Mouse (Mus musculus) bone marrow, adult 2 months (tissue): ENCODE results near the gene Cobl. TPM values are rescaled to one million over a fixed set of nuclear protein-coding genes. Genes with fewer than 3 reads are reported as not detected.

Experiments
- H3K27ac ChIP-seq: fragments of 200-500 bp; 2 replicates; pipeline ENCODE4 v1.5.1; 2012; ENCODE audit warnings: low read depth, mild to moderate bottlenecking, control low read depth, inconsistent platforms, low read length; ENCODE audit not compliant: control insufficient read depth, poor library complexity, insufficient read depth
- H3K4me1 ChIP-seq: fragments of 200-500 bp; 2 replicates; pipeline ENCODE4 v1.6.1; 2011; ENCODE audit warnings: low read length; ENCODE audit not compliant: control insufficient read depth, insufficient read depth
- H3K4me3 ChIP-seq: fragments of 200-500 bp; replicated peaks from 2 replicates; pipeline ENCODE3; 2011; ENCODE audit warnings: mild to moderate bottlenecking, low read depth, low read length, control low read depth; ENCODE audit not compliant: control insufficient read depth
- CTCF ChIP-seq: fragments of 200-500 bp; IDR thresholded peaks from 2 replicates; pipeline ENCODE4 v1.5.1; 2011; ENCODE audit warnings: low read length, control low read depth; ENCODE audit not compliant: control insufficient read depth, insufficient read depth
- POLR2A ChIP-seq: fragments of 200-500 bp; IDR thresholded peaks from 2 replicates; pipeline ENCODE4 v1.6.1; 2011; ENCODE audit warnings: low read depth, mild to moderate bottlenecking, control low read depth, low read length, borderline replicate concordance; ENCODE audit not compliant: control insufficient read depth
- WGBS: fragments of 180-500 bp; shearing (Covaris S2); methylation state at CpG from one replicate; pipeline ENCODE4 v1.1.7; 2018; 5-methylcytosine and 5-hydroxymethylcytosine counted together
- polyA plus RNA-seq: library from polyadenylated mRNA; stranded (reverse); fragments of >200 nt; gene quantifications from 2 replicates; pipeline ENCODE4 v1.2.4, GENCODE M21; 2011; ENCODE audit warnings: low replicate concordance; ENCODE audit not compliant: missing spikeins, insufficient read depth, insufficient read length

The Cobl gene
- polyA plus RNA-seq, 1 experiment: 4.2 TPM

DNA sequence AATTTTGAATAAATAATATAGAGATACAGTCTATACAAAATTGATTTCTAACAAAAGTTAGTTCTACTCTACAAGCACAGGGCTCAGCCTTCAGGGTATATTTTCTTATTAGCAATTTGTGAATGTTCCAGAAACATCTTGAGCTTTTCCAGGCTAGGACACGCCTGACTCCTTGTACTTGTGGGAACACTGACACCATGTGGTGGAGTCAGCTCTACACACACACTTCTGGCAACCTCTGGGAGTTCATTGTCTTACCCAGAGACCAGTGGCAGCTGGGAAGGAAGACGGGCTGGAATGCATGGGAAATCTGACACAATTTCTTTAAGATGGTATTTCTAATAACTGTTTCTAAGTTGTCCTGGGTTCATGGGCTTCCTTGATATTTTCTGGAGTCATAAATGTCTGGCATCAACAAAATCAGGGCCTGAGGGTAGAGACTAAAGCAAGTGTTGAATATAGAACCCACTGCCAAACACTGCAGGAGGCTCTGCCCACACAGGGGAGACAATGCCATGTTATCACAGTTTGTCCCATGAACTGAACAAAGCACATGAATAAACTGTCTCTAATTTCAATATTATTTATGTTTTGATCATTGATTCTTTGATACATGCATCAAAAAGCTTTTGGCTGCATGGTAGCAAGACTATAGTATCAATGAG is 105.3 kb downstream of the Cobl start:
- WGBS: 19% methylated on average over 2 of the region's 2 CpGs
- H3K4me1 ChIP-seq: no peaks in the 10 kb centered on the region
- H3K4me3 ChIP-seq: no peak overlapping the region
- no peak overlapping the region for H3K27ac ChIP-seq
- TF ChIP-seq POLR2A (no peak), CTCF (no peak)

DNA sequence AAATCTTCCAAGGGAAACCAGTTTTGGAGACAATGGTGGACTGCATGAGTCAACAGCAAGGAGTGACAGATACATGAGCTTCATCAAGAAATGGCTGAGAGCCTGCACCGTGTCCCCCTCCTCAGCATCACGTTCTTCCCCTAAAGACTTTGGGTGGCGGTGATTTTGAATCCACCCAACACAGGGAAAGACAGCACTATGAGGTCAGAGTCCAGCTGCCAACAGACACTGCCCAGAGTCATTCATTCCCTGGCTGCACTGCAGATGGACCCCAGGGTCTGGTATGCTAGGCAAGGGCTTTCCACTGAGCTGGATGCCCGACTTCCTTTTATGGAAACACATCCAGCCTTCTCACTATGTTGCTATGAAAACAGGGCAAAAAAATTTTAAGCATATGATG is 106.2 kb downstream of the Cobl start:
- 67% methylated on average over 4 of the region's 4 CpGs for WGBS
- no peak overlapping the region for H3K4me3 ChIP-seq
- no peaks in the 10 kb centered on the region for H3K4me1 ChIP-seq
- no peak overlapping the region for H3K27ac ChIP-seq
- no peak for TF ChIP-seq CTCF
- no peak for TF ChIP-seq POLR2A

DNA sequence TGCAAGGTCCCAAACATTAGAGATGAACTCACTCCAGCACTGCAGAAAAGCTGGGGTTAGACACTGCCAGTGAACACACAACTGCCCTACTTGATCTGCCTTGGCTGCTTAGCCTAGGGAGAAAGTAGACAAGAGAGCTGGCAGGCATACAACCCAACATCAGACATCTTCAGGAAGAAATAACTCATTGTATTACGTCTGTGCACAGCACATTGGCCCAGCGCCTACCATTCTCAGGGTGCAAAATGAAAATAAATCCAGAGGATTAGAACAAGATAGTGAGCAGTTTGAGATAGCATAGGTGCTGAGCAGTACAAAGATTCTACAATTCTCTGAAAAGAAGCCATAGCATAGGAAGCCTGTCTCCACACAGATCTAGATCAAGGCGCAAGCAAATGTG is 109.1 kb downstream of the Cobl start:
- Histone ChIP-seq H3K4me1 (no peaks in the 10 kb centered on the region), H3K4me3 (no peak overlapping the region), H3K27ac (no peak overlapping the region)
- WGBS: 63% methylated on average over 3 of the region's 3 CpGs
- no peak for TF ChIP-seq CTCF
- no peak for TF ChIP-seq POLR2A

DNA sequence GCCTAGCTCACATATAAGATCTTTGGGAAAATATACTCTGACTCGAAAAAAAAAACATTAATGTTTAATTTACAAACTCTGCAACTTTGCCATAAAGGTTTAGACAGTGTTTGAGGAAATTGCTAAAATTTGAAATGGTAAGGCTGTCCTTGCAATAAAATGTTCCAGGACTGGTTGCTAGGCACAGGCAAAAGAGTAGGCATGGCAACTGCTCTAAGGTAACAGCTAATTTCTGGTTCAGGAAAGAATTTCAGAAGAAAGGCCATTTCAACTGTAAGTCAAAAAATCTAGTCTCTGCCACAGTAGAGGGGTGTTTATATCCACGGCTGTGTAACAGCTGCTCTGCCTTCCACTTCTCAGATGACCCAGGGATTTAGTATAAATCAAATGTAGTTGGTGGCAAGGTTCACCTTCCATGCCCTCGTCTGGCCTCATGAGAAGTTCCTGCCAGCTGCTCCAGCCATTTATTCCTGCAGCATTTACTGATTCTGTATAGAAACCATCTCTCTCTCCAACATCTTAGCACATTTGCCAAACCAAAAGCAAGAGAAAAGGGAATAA is 113.7 kb downstream of the Cobl start:
- no peak for TF ChIP-seq CTCF
- TF ChIP-seq POLR2A: no peak
- Histone ChIP-seq H3K4me1 (no peaks in the 10 kb centered on the region), H3K27ac (no peak overlapping the region), H3K4me3 (no peak overlapping the region)
- WGBS: 67% methylated on average over 3 of the region's 3 CpGs

DNA sequence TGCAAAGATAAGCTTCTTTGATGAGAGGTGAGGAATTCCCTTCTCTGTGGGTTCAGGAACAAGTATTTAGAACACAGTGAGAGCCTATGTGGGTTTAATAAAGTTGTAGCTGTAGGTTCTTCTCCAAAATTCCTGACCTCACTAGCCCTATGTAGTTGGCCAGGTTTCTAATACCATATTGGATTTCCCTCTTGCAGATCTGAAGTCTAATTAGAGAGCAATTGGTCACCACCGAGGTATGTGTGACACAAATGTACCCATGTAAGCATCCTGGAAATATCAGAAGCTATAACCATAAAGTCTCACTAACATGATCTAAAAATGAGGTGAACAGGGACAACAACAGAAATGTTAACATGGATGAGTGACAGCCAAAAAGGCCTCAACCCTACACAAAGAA is 114.7 kb downstream of the Cobl start:
- Histone ChIP-seq H3K27ac (no peak overlapping the region), H3K4me1 (no peaks in the 10 kb centered on the region), H3K4me3 (no peak overlapping the region)
- TF ChIP-seq POLR2A (no peak), CTCF (no peak)
- 76% methylated on average over 1 of the region's 1 CpGs for WGBS

DNA sequence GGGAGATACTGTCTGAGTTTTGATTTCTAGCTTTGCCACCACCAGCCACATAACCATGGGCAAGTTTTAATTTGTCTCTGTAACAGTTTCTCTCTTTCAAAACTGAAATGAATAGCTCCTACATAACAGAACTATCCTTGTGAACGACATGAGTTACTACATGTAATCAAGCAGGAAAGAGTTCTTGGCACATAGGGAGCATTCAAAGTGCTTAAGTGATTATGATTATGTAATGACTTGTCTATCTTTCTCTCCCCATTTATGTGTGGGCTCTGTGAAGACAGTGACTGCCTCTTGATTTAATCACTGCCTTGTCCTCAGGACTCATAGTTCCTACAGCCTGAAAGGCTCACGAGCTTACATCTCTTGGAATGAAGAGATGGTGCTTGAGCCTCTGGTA is 118.3 kb downstream of the Cobl start:
- Histone ChIP-seq H3K4me3 (no peak overlapping the region), H3K4me1 (no peaks in the 10 kb centered on the region), H3K27ac (no peak overlapping the region)
- 71% methylated on average over 2 of the region's 2 CpGs for WGBS
- TF ChIP-seq POLR2A (no peak), CTCF (no peak)

DNA sequence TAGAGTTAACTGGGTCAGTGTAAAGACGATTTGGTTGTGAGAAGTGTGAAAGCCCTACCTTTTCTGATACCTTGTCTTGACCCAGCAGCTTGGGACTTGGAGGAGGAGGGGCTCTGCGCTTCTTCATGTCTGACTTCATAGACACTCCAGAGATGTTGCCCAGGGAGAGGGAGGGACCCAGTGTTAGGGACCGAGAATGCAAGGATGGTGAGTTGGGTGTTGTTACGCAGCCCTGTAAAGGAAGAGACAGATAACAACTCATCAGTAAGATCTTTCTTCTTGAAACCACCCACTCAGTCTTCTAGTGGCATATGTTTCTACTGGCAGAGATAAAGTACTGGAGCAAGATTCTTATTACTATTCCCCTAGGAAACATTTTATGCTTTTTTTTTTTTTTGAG is 121.1 kb downstream of the Cobl start:
- TF ChIP-seq CTCF (no peak), POLR2A (no peak)
- Histone ChIP-seq H3K4me1 (no peaks in the 10 kb centered on the region), H3K4me3 (no peak overlapping the region), H3K27ac (no peak overlapping the region)
- WGBS: 85% methylated on average over 4 of the region's 4 CpGs

DNA sequence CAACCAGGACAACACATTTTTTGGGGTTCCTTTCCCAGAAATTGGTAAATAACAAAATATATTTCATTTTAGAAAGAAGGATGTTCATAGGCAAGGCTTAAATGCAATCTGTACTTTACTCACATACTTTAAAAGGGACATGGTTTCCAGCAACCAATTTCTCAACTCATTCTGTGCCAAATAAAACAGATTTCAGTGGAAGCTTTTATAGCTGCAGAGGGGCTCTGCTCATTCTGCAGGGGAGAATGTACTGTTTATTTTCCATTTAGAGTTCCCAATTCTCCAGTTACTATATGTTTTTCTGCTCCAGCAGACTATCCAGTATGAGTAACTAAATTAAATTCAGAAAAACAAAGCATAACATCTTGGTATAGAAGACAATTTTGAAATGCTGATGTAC is 124.1 kb downstream of the Cobl start:
- Histone ChIP-seq H3K4me1 (no peaks in the 10 kb centered on the region), H3K27ac (no peak overlapping the region), H3K4me3 (no peak overlapping the region)
- TF ChIP-seq CTCF: no peak
- TF ChIP-seq POLR2A: no peak

DNA sequence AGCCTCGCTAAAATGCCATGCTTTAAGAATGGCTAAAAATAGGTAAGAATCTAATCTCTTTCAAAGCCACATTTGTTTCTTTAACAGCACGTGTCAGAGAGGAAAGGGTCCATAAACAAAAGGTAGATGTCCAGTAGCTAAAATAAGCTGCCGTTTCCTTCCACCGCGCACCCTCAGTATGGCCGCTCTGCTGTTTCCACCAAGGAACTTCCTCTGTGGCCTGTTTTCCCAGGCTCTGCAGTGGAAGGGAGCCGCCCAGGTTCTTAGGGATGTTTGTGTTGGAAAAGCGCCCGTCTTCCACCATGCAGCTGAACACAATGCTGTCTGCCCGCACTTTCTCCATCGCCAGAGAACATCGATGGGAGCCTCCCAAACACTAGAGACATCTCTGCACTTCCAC is 128.6 kb downstream of the Cobl start:
- Histone ChIP-seq H3K4me3 (no peak overlapping the region), H3K4me1 (no peaks in the 10 kb centered on the region), H3K27ac (no peak overlapping the region)
- WGBS: 35% methylated on average over 12 of the region's 12 CpGs
- TF ChIP-seq POLR2A: no peak
- TF ChIP-seq CTCF: no peak
